Mouse (Mus musculus): ENCODE data around the gene Zfp639. TPM values are rescaled to one million over a fixed set of nuclear protein-coding genes. Genes with fewer than 3 reads are reported as not detected.

Gene Zfp639
- polyA plus RNA-seq, 1 experiment from 2014 or later = 33.9 TPM

DNA sequence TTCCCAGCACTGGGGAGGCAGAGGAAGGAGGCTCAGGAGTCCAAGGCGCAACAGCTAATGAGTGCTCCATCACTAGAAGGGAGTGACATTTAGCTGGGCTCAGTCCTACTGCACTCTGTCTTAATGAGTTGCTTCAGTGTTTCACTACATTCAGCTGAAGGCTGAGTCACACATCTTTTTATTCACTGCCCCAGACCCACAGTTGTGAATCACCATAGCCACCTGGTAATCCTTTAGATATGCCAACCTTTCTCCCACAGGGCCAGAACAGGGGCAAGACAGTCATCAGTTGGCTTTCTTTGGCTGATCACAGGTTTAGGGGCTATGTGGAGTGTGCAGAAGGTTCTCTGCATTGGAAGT is 13.4 kb upstream of the Zfp639 start:
- Histone ChIP-seq H3K9ac (replicated peaks; ENCODE audit: low read depth) (no peak overlapping the region), H3K36me3 (ENCODE audit: insufficient read depth, low read length) (no peaks in the 10 kb centered on the region), H3K4me2 (replicated peaks; ENCODE audit: low read depth, low read length) (no peak overlapping the region), H3K9me3 (ENCODE audit: low read length) (no peaks in the 10 kb centered on the region), H3K27ac (ENCODE audit: low read length) (no peak overlapping the region), H3K27me3 (replicated peaks; ENCODE audit: insufficient read depth, low read length) (no peaks in the 10 kb centered on the region), H3K4me3 (ENCODE audit: low read depth, low read length) (no peak overlapping the region), H3K4me1 (ENCODE audit: insufficient read depth, low read depth, low read length) (no peaks in the 10 kb centered on the region)
- ATAC-seq (no peak), DNase-seq (ENCODE audit: low spot score) (no peak)
- TF ChIP-seq CTCF (IDR thresholded peaks at IDR 0.05) (no peak), EP300 (IDR thresholded peaks at IDR 0.05) (no peak)
- WGBS = 95% methylated on average over 1 of the region's 1 CpGs

DNA sequence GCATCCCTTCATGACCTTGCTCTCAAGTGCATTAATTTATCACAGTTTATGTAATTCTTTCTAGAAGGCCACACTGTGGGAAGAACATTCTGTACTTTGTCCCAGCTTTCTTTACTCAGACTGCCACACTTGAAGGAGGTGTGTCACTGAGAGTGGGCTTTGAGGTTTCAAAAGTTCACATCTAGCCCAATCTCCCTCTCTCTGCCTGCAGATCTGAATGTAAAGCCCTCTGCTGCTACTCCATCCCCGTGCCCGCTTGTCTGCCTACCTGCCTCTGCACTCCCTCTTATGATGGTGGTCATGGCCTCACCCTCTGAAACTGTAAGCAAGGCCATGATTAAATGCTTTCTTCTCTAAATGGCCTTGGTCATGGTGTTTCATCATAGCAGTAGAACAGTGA is 9.7 kb upstream of the Zfp639 start:
- Histone ChIP-seq H3K27me3 (replicated peaks; ENCODE audit: insufficient read depth, low read length) (no peaks in the 10 kb centered on the region), H3K9me3 (ENCODE audit: low read length) (no peaks in the 10 kb centered on the region), H3K36me3 (ENCODE audit: insufficient read depth, low read length) (no peaks in the 10 kb centered on the region), H3K4me1 (ENCODE audit: insufficient read depth, low read depth, low read length) (no peaks in the 10 kb centered on the region), H3K27ac (ENCODE audit: low read length) (no peak overlapping the region), H3K4me2 (replicated peaks; ENCODE audit: low read depth, low read length) (no peak overlapping the region), H3K9ac (replicated peaks; ENCODE audit: low read depth) (no peak overlapping the region), H3K4me3 (ENCODE audit: low read depth, low read length) (no peak overlapping the region)
- whole genome bisulfite sequencing = 92% methylated on average over 2 of the region's 2 CpGs
- TF ChIP-seq EP300 (IDR thresholded peaks at IDR 0.05) (no peak), CTCF (IDR thresholded peaks at IDR 0.05) (no peak)
- DNase-seq (ENCODE audit: low spot score) (no peak), ATAC-seq (no peak)

DNA sequence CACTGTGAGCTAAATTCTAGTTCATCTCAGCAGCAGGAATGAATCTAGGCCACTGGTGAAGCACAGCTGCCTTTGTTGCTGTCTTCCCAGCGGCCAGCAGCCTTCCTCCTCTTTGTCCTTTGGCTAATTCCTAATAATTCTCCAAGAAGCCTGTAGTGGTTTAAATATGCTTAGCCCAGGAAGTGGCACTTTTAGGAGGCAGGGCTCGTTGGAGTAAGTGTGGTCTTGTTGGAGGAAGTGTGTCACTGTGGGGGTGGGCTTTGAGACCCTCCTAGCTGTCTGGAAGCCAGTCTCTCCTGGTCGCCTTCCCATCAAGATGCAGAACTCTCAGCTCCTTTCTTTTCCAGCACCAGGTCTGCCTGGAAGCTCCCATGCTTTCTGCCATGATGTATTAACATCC is 4.2 kb upstream of the Zfp639 start:
- Histone ChIP-seq H3K9ac (replicated peaks; ENCODE audit: low read depth) (no peak overlapping the region), H3K36me3 (ENCODE audit: insufficient read depth, low read length) (no peaks in the 10 kb centered on the region), H3K27ac (ENCODE audit: low read length) (no peak overlapping the region), H3K4me3 (ENCODE audit: low read depth, low read length) (no peak overlapping the region), H3K27me3 (replicated peaks; ENCODE audit: insufficient read depth, low read length) (no peaks in the 10 kb centered on the region), H3K4me2 (replicated peaks; ENCODE audit: low read depth, low read length) (no peak overlapping the region), H3K9me3 (ENCODE audit: low read length) (no peaks in the 10 kb centered on the region), H3K4me1 (ENCODE audit: insufficient read depth, low read depth, low read length) (no peaks in the 10 kb centered on the region; the same call in 1 of the 2 replicates)
- ATAC-seq = no peak
- TF ChIP-seq EP300 (IDR thresholded peaks at IDR 0.05) (no peak), CTCF (IDR thresholded peaks at IDR 0.05) (no peak)
- 65% methylated on average over 3 of the region's 3 CpGs for WGBS
- no peak for DNase-seq (ENCODE audit: low spot score)

DNA sequence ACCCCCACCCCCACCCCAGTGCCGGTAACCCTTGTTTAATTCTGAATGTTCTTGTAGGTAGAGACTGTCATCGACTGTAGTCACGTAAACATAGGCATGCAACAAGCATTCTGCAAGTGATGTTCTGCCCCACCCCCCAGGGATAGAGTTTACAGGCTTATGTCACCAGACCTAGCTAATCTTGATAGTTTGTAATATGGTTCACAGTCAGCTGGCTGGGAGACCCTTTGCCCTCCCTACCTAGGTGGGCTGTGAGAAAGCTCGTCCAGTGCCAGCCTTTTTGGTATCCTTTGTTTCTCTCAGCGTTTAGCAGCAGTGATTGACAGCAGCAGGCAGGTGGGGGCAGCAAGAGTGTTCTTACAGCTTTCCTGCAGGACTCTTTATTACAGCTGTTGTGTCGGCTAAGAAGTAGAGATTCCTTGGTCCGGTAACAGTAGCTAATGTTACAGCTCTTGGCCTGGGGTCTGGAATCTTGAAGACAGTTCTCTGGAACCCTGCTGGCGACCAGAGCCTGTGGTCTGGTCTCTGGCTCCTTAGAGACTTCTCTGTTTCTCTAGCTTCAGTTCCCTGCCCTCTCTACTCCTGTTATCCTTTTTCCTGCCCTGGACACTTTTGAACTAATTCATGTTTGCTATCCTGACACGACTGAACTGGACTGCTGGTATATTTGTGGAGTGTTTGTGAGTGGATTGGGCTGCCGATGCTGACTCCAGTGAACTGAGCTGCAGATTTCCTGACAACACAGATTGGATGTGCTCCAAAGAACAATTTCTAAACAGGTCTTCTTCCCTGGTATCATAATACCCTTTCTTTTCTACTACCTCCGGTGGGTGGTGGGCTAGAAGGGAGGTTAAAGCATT is 3.5 kb upstream of the Zfp639 start:
- no peak overlapping the region for H3K4me3 ChIP-seq (ENCODE audit: low read depth, low read length)
- no peaks in the 10 kb centered on the region for H3K9me3 ChIP-seq (ENCODE audit: low read length)
- H3K27me3 ChIP-seq (replicated peaks; ENCODE audit: insufficient read depth, low read length) = no peaks in the 10 kb centered on the region
- DNase-seq (ENCODE audit: low spot score) (peak; percentile 27), ATAC-seq (no peak)
- H3K36me3 ChIP-seq (ENCODE audit: insufficient read depth, low read length) = no peaks in the 10 kb centered on the region
- no peak overlapping the region for H3K27ac ChIP-seq (ENCODE audit: low read length)
- TF ChIP-seq EP300 (IDR thresholded peaks at IDR 0.05) (no peak), CTCF (IDR thresholded peaks at IDR 0.05) (no peak)
- H3K9ac ChIP-seq (replicated peaks; ENCODE audit: low read depth) = no peak overlapping the region
- peaks cover 3% of the 10 kb centered on the region; the same call in 1 of the 2 replicates for H3K4me1 ChIP-seq (ENCODE audit: insufficient read depth, low read depth, low read length)
- WGBS = 44% methylated on average over 11 of the region's 11 CpGs
- H3K4me2 ChIP-seq (replicated peaks; ENCODE audit: low read depth, low read length) = no peak overlapping the region

DNA sequence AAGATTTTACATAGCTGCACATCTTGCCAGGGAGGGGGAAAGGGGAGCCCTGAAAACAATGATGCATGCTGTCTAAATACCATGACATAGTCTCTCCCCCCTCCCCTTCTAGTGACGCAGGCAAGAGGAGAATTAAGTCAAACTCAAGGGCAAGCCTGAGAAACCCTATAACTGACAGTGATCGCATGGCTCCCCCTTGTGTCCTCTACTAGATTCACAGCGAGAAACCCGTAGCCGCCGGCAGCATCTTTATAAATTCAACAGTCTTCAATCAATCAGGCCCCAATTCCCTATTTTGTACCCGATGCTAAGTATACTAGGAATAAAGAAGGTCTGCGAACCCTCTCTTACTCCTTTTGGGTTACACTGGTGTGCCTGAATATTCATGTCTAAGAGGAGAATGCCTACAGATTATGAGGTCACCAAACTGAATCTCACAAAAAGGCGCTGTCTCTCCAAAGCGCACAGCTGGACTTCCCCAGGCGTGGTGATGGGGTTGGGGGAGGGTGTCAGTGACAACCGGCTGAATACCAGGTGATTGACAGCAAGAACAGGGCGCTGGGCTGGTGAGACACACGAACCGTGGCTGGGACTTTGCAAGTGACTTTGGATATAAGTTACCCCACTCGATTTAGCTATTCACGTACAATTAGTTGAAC is 1.3 kb upstream of the Zfp639 start:
- Histone ChIP-seq H3K9me3 (ENCODE audit: low read length) (no peaks in the 10 kb centered on the region), H3K4me3 (ENCODE audit: low read depth, low read length) (no peak overlapping the region; the same call in 1 of the 2 replicates), H3K36me3 (ENCODE audit: insufficient read depth, low read length) (no peaks in the 10 kb centered on the region), H3K27me3 (replicated peaks; ENCODE audit: insufficient read depth, low read length) (no peaks in the 10 kb centered on the region), H3K9ac (replicated peaks; ENCODE audit: low read depth) (no peak overlapping the region), H3K4me1 (ENCODE audit: insufficient read depth, low read depth, low read length) (peaks cover 3% of the 10 kb centered on the region; the same call in 1 of the 2 replicates), H3K27ac (ENCODE audit: low read length) (no peak overlapping the region), H3K4me2 (replicated peaks; ENCODE audit: low read depth, low read length) (peak overlapping the region; percentile 67)
- DNase-seq (ENCODE audit: low spot score) (peak; percentile 93), ATAC-seq (no peak)
- no peak for TF ChIP-seq EP300 (IDR thresholded peaks at IDR 0.05)
- TF ChIP-seq CTCF (IDR thresholded peaks at IDR 0.05) = peak; percentile 86
- WGBS = 2% methylated on average over 17 of the region's 17 CpGs

DNA sequence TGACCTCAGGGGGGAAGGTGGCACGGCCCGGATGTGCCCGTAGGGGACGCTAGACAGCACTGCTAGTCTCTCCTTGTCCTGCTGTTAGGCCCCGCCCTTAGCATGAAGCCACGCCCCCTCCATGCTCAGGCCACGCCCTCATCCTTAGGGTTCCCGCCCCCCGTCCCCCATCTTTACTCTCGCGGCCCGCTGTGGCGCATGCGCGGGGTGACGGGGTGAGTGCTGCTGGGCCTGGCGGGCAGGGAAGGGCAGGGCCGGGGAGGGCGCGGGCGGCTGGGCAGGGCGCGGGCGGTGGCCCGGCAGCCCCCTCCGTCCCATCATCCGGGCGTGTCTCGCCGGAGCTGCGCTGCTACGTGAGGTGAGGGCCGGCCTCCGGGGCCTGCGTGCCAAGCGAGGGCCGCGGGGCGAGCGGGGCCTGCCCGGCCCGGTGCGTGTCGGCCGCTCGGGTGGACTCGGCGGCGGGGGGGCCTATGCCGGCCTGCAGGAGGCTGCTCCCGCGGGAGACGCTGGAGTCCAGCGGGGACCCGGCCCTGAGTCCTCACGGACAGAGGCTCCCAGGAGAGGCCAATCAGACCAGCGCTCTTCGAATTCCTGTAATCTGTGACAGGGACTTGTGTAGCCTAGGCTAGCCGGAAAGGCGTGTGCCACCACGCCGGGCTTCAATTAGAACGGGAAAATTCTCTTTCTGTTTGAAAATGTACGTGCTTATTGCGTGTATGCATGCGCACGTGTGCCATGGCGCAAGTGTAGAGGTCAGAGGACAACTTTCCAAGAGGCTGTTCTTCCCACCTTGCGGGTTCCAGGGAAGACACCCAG is 524 bp downstream of the Zfp639 start:
- DNase-seq (ENCODE audit: low spot score) = peak; percentile 97
- 0% methylated on average over 46 of the region's 69 CpGs for WGBS
- peak overlapping the region; percentile 94 for H3K27ac ChIP-seq (ENCODE audit: low read length)
- peaks cover 3% of the 10 kb centered on the region; the same call in 1 of the 2 replicates for H3K4me1 ChIP-seq (ENCODE audit: insufficient read depth, low read depth, low read length)
- peak; percentile 94 for TF ChIP-seq CTCF (IDR thresholded peaks at IDR 0.05)
- no peak for TF ChIP-seq EP300 (IDR thresholded peaks at IDR 0.05)
- H3K9ac ChIP-seq (replicated peaks; ENCODE audit: low read depth) = peak overlapping the region; percentile 90
- no peaks in the 10 kb centered on the region; the same call in 1 of the 2 replicates for H3K36me3 ChIP-seq (ENCODE audit: insufficient read depth, low read length)
- H3K9me3 ChIP-seq (ENCODE audit: low read length) = no peaks in the 10 kb centered on the region
- peak overlapping the region; percentile 78 for H3K4me3 ChIP-seq (ENCODE audit: low read depth, low read length)
- peak overlapping the region; percentile 67 for H3K4me2 ChIP-seq (replicated peaks; ENCODE audit: low read depth, low read length)
- H3K27me3 ChIP-seq (replicated peaks; ENCODE audit: insufficient read depth, low read length) = no peaks in the 10 kb centered on the region
- ATAC-seq = peak; percentile 97
